Mouse (Mus musculus) lung, embryonic 16.5 days (tissue): ENCODE measurements around the gene Id1. TPM values are rescaled to one million over a fixed set of nuclear protein-coding genes. Genes with fewer than 3 reads are reported as not detected.

Experiments used
- ATAC-seq: fragments of 200-750 bp; cut with Nextera tagmentation; 2 replicates; pipeline ENCODE4 v1.8.0; 2017; ENCODE audit warnings: low read depth, mild to moderate bottlenecking, moderate library complexity
- H3K27ac ChIP-seq: fragments of 300-500 bp; sonication (generic); 2 replicates; pipeline ENCODE4 v1.5.1; 2014; ENCODE audit warnings: mild to moderate bottlenecking, control low read depth, low read length
- H3K27me3 ChIP-seq: fragments of 300-500 bp; sonication (generic); 2 replicates; pipeline ENCODE4 v1.6.1; 2014; ENCODE audit warnings: low read depth, low read length, mixed read lengths; ENCODE audit not compliant: control insufficient read depth, insufficient read depth
- H3K36me3 ChIP-seq: fragments of 300-500 bp; sonication (generic); 2 replicates; pipeline ENCODE4 v1.6.1; 2014; ENCODE audit warnings: low read length; ENCODE audit not compliant: control insufficient read depth, insufficient read depth
- H3K4me1 ChIP-seq: fragments of 300-500 bp; sonication (generic); replicated peaks from 2 replicates; pipeline ENCODE4 v1.6.1; 2014; ENCODE audit warnings: low read length, mixed read lengths; ENCODE audit not compliant: control insufficient read depth, insufficient read depth
- H3K4me2 ChIP-seq: fragments of 300-500 bp; sonication (generic); 2 replicates; pipeline ENCODE4 v1.6.1; 2014; ENCODE audit warnings: low read depth, low read length, control low read depth
- H3K4me3 ChIP-seq: fragments of 300-500 bp; sonication (generic); 2 replicates; pipeline ENCODE4 v1.5.1; 2014; ENCODE audit warnings: mild to moderate bottlenecking, low read length, control low read depth
- H3K9ac ChIP-seq: fragments of 300-500 bp; sonication (generic); 2 replicates; pipeline ENCODE4 v1.6.1; 2014; ENCODE audit warnings: low read length, control low read depth
- H3K9me3 ChIP-seq: fragments of 300-500 bp; sonication (generic); 2 replicates; pipeline ENCODE4 v1.6.1; 2016; ENCODE audit warnings: low read length; ENCODE audit not compliant: control insufficient read depth
- WGBS: fragments of 180-500 bp; shearing (Covaris S2); extraction: QIAGEN DNeasy Blood & Tissue Kit; methylation state at CpG from one replicate; pipeline ENCODE4 v1.1.7; 2014; 5-methylcytosine and 5-hydroxymethylcytosine counted together
- polyA plus RNA-seq: library from polyadenylated mRNA; unstranded; fragments of >200 nt; fragmentation: Nextera tagmentation; extraction: Ambion mirVana; gene quantifications from 2 replicates; pipeline ENCODE4 v1.2.1, GENCODE M21; 2015

Id1 gene
- polyA plus RNA-seq, 1 experiment from 2014 or later, result 189 TPM

DNA sequence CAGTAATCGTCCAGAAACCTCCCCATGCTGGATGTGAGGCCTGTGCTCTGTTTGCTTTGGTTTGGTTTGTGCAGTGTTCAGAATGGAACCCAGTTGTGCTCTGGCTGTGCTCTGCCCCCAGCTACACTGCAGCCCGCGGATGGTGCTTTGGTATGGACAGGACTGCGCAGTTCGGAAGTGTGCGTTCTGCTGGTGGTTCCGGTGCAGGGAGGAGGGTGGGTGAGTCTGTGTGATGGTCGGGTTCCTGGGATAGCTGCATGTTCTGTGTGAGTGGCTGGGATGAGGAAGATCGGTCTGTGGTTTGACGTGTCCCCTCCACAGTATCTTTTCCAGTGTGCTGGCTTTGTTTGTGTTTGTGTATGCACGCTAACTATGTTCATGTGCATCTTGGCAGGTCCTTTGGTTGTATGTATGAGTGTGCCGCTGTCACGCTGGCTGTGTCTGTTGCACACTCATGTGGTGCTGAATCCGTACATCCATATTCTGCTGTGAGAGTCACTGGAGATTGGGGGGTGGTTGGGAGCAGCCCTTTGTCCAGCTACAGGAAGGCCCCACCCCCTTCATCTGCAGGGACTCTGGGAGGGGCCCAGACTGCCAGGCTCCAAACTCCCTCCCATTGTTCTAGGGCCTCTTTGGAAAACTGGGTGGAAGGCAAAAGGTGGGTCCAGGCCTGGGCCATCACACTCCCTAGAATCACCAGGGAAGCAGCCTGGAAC is 8.1 kb upstream of the Id1 start:
- no peaks in the 10 kb centered on the region for H3K36me3 ChIP-seq
- H3K27ac ChIP-seq, result peak overlapping the region; percentile 89
- H3K9me3 ChIP-seq, result no peaks in the 10 kb centered on the region
- H3K9ac ChIP-seq, result peak overlapping the region; percentile 16; the same call in 1 of the 2 replicates
- no peaks in the 10 kb centered on the region for H3K27me3 ChIP-seq
- ATAC-seq, result peak; percentile 26
- no peak overlapping the region for H3K4me3 ChIP-seq
- 66% methylated on average over 14 of the region's 14 CpGs for WGBS
- H3K4me1 ChIP-seq, result peaks cover 60% of the 10 kb centered on the region
- no peak overlapping the region for H3K4me2 ChIP-seq

DNA sequence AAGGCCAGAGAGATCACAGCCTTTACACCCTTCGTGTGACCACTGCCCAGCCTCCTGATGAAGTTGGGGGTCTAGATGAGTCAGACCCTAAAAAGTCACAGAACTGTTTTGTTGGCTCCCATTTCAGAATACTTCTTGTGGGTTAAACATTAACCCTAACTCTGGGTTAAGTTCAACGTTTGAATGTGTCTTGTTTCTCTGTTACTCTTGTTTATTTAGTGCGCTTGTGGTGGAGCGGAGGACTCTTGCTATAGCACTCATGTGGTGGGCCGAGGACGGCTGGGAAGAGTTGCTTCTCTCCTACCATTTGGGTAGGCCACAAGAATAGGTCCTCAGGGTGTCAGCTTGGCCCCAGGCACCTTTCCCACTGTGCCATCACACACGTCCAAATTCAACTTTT is 7.5 kb upstream of the Id1 start:
- no peak for ATAC-seq
- H3K27me3 ChIP-seq, result no peaks in the 10 kb centered on the region
- peak overlapping the region; percentile 89 for H3K27ac ChIP-seq
- H3K36me3 ChIP-seq, result no peaks in the 10 kb centered on the region
- H3K4me3 ChIP-seq, result no peak overlapping the region
- H3K9me3 ChIP-seq, result no peaks in the 10 kb centered on the region
- WGBS, result 52% methylated on average over 7 of the region's 7 CpGs
- no peak overlapping the region for H3K4me2 ChIP-seq
- H3K4me1 ChIP-seq, result peaks cover 61% of the 10 kb centered on the region
- H3K9ac ChIP-seq, result no peak overlapping the region

DNA sequence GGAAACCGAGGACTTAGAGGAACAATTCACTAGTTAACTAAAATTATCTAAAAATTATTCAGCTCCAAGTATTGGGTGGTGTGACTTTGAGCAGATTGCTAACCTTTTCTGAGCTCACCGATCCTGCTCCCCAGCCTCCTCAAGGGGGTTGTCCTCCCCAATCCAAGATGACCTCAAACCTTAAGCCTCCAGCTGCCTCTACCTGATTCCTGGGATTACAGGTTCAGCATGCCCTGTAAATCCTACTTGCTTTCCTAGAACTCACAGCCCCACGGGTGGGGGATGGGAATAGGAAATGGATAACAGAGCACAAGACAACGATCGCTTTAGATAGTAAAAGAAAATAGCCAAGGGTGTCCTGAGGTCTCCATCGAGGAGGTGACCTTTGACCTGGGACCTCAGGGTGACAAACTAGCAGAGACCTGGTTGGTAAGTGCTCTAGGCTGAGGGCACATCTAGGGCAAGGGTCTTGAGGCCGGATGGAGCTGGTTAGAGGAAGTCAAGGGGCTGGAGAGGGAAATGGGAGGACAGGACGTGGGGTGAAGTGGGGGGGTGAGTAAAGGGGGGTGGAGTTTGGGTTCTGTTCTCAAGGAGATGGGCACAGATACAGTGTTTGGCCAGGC is 6.9 kb upstream of the Id1 start:
- peaks cover 58% of the 10 kb centered on the region for H3K4me1 ChIP-seq

DNA sequence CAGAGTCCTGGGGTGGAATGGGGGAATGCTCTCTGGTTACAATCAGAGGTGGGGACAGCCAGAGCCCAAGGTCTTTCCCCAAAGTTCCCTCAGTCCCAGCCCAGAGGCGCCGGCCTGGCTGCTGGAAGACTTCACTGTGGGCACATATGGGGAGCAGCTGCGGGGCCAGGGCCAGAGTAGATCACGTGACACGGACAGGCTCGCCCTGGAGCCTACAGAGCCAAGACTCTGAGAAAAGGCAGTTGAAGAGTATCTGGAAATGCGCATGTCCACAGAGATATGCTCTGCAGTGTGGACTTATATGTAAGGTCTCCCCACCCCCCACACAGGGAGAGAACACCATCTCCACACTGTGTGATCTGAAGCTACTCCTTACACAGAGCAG is 6.4 kb upstream of the Id1 start:
- whole genome bisulfite sequencing, result 16% methylated on average over 7 of the region's 7 CpGs

More for the DNA sequence above, 6.9 kb upstream of the Id1 start:
- Histone ChIP-seq H3K36me3 (no peaks in the 10 kb centered on the region), H3K4me2 (no peak overlapping the region), H3K27ac (peak overlapping the region; percentile 89), H3K9ac (peak overlapping the region; percentile 57), H3K4me3 (no peak overlapping the region), H3K9me3 (no peaks in the 10 kb centered on the region), H3K27me3 (no peaks in the 10 kb centered on the region)
- ATAC-seq, result no peak
- WGBS, result 28% methylated on average over 8 of the region's 8 CpGs

DNA sequence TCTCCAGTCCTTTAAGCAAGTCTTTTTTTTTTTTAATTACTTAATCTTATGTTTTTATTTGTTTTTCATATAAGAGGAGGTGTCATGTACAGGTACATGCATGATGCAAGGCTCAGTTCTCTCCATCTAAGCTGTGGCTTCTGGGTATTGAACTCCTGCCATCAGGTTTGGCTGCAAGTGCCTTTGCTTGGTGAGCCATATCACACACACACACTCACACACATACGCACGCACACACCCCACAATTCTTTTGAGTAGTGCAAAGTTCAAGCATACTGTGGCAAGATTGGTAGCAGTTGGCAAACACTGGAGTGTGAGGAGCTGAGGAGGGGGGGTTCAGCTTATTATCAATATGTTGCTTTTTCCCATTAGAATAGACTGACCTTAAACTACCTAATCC is 2.9 kb upstream of the Id1 start:
- H3K27ac ChIP-seq, result no peak overlapping the region
- H3K9ac ChIP-seq, result no peak overlapping the region
- no peaks in the 10 kb centered on the region for H3K36me3 ChIP-seq
- H3K4me3 ChIP-seq, result no peak overlapping the region
- no peaks in the 10 kb centered on the region for H3K27me3 ChIP-seq
- no peak for ATAC-seq
- peaks cover 48% of the 10 kb centered on the region for H3K4me1 ChIP-seq
- 60% methylated on average over 2 of the region's 2 CpGs for WGBS
- H3K4me2 ChIP-seq, result no peak overlapping the region
- no peaks in the 10 kb centered on the region for H3K9me3 ChIP-seq

More for the DNA sequence above, 6.4 kb upstream of the Id1 start:
- H3K36me3 ChIP-seq, result no peaks in the 10 kb centered on the region
- peaks cover 58% of the 10 kb centered on the region for H3K4me1 ChIP-seq
- H3K27me3 ChIP-seq, result no peaks in the 10 kb centered on the region
- peak; percentile 87 for ATAC-seq
- H3K4me2 ChIP-seq, result 0 out of 2 replicates have a peak overlapping the region, but pooled peaks have one; percentile 4
- H3K9me3 ChIP-seq, result no peaks in the 10 kb centered on the region
- H3K9ac ChIP-seq, result peak overlapping the region; percentile 57
- no peak overlapping the region for H3K4me3 ChIP-seq
- peak overlapping the region; percentile 89 for H3K27ac ChIP-seq

DNA sequence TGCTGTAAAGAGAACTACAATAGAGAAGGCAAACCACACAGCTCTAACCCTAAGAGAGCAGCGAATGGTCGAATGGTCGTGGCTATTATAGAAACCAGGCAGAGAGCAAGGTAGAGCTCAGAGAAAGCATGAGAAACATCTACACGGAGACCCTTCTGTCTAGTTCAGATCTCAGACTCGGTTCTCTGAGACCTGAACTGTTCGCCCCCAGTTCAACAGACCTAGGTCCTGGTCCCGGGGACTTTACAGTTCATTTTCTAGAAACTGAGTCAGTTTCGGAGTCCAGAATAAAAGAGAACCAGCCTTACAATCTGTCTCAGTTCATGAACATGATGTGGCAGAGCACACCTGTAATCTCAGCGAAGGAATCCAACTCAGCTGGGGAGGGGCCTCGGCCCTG is 1.6 kb upstream of the Id1 start:
- WGBS, result 11% methylated on average over 10 of the region's 10 CpGs
- no peaks in the 10 kb centered on the region for H3K27me3 ChIP-seq
- no peak for ATAC-seq
- H3K9ac ChIP-seq, result peak overlapping the region; percentile 52
- peaks cover 44% of the 10 kb centered on the region for H3K4me1 ChIP-seq
- no peaks in the 10 kb centered on the region for H3K36me3 ChIP-seq
- peak overlapping the region; percentile 78 for H3K4me3 ChIP-seq
- H3K27ac ChIP-seq, result peak overlapping the region; percentile 82
- no peaks in the 10 kb centered on the region for H3K9me3 ChIP-seq
- H3K4me2 ChIP-seq, result peak overlapping the region; percentile 93

DNA sequence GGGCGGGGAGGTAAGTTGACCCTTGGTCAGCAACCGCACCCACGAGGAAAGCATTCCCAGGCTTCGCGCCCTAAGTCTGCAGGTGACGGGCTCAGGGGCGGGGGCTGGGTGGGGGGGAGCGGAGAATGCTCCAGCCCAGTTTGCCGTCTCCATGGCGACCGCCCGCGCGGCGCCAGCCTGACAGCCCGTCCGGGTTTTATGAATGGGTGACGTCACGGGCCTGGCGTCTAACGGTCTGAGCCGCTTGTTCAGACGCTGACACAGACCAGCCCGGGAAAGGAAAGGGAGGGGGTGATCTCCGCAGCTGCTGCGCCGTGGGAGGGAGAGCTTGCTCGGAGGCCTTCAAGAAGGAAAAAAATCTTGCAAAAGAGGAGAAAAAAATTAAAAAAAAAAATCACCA is 1.1 kb upstream of the Id1 start:
- no peaks in the 10 kb centered on the region for H3K9me3 ChIP-seq
- H3K9ac ChIP-seq, result peak overlapping the region; percentile 64
- H3K4me1 ChIP-seq, result peaks cover 43% of the 10 kb centered on the region
- H3K4me3 ChIP-seq, result peak overlapping the region; percentile 78
- no peaks in the 10 kb centered on the region for H3K27me3 ChIP-seq
- WGBS, result under 1% methylated on average over 27 of the region's 28 CpGs
- peak; percentile 81 for ATAC-seq
- peak overlapping the region; percentile 98 for H3K27ac ChIP-seq
- no peaks in the 10 kb centered on the region for H3K36me3 ChIP-seq
- H3K4me2 ChIP-seq, result peak overlapping the region; percentile 93

DNA sequence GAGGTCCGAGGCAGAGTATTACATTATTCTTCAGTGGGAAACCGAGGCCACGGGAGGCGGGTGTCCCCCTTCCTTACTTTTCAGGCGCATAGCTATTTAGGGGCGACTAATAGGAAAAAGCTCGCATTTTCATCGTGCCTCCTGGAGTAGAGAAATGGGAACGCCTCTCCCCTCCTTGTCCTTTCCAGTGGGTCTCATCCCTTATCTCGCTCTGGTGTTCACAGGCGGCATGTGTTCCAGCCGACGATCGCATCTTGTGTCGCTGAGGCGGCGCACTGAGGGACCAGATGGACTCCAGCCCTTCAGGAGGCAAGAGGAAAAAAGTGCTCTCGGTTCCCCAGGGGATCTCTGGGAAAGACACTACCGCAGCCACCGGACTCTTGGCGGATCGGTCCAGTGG is 697 bp downstream of the Id1 start:
- Histone ChIP-seq H3K27ac (peak overlapping the region; percentile 98), H3K4me3 (peak overlapping the region; percentile 78), H3K9me3 (no peaks in the 10 kb centered on the region), H3K9ac (peak overlapping the region; percentile 90), H3K36me3 (no peaks in the 10 kb centered on the region), H3K27me3 (no peaks in the 10 kb centered on the region), H3K4me2 (peak overlapping the region; percentile 93), H3K4me1 (peaks cover 56% of the 10 kb centered on the region)
- 0% methylated on average over 22 of the region's 22 CpGs for WGBS
- no peak for ATAC-seq

DNA sequence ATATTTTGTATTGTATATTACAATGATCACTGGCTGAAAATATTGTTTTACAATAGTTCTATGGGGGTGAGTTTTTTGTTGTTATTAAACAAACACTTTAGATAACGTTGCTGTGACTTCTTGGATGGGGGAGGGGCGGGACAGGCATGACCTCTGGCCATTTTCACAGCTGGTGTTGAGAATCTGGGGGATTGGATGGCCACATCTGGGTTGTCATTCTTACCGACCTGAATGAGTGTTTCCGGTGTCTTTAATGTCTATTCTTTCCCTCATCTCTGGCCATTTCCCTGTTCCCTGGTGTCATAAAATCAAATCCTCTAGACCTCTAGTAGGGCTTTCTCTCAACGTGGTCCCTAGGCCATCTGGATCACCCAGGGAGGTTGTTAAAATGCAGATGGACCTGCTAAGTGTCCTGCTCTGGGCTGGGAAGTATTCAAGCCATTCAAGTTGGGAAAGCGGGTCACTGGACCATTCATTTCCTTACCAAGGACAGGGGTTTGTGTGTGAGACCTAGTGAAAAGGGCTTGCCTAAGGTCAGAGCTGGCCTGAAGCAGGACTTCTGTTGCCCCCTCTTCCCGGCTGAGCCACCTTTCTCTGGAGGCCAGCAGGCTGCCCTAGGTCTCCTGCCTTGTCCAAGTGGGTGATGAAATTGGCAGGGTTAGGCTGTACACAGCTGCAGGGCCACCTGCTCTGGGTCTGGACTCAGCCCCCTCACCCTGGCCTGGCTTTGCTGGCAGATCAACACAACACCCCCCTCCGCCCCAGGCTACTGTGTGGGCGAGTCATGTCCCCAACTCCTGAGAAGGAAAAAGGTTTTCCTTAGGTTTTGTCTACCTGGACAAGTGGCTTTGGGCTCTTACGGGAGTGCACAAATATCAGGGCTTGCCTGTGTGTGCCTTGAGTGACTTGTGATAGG is 1.5 kb downstream of the Id1 start:
- Histone ChIP-seq H3K9me3 (no peaks in the 10 kb centered on the region), H3K27ac (peak overlapping the region; percentile 98), H3K4me3 (peak overlapping the region; percentile 78), H3K36me3 (no peaks in the 10 kb centered on the region), H3K4me2 (peak overlapping the region; percentile 93), H3K27me3 (no peaks in the 10 kb centered on the region), H3K4me1 (peaks cover 59% of the 10 kb centered on the region), H3K9ac (peak overlapping the region; percentile 90)
- no peak for ATAC-seq
- WGBS, result 9% methylated on average over 10 of the region's 10 CpGs
